Comparison of ENCODE assay signal across 8 mouse cellular contexts in the genomic region with DNA sequence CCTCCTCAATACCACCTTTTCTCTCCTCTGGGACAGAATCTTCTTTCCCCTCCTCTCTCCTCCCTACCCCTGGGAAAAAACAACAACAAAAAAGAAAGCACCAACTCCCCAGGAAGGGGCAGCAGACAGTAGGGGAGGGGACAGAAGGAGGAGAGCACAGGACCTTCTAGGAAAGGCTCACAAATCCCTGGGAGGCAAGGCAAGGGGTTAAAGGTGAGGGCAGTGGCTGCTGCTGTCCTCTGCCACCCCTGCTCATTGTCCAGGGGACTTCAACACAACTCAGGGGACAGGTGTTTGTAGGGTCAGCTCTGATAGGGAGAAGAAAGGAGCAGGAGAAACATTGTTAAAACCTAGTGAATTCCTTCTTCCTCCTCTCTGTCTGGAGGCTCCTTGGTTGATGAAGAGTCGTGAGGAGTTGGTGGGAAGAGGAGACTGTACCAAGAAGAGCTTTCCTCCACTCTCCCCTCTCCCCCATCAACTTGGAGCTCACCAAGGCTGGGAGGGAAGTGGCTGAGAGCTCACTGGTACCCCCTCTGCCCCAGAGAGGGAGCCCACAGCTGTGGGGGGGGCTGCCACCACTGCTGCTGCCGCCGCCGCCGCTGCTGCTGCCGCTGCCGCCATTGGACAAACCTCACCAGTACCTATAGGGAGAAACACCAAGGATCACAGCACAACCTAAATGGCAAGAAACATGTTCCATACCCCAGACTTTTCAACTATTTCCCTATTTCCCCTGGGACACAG. TPM values are rescaled to one million over a fixed set of nuclear protein-coding genes. Genes with fewer than 3 reads are reported as not detected.
DNase-seq lines count a peak whose midpoint lies in the region; ATAC-seq and TF ChIP-seq lines count a peak whose summit lies in the region.

No protein-coding gene starts in this region.

- H3K27me3 ChIP-seq in cerebellum, adult 2 months (ENCODE audit: control insufficient read depth, insufficient read depth, low read length) = no peaks in the 10 kb centered on the region
- H3K27me3 ChIP-seq in stomach, embryonic 14.5 days (ENCODE audit: control insufficient read depth, insufficient read depth, low read length) = no peaks in the 10 kb centered on the region
- no peaks in the 10 kb centered on the region for H3K27me3 ChIP-seq in stomach, postnatal 0 days (ENCODE audit: control insufficient read depth, insufficient read depth, low read length)
- no peaks in the 10 kb centered on the region for H3K27me3 ChIP-seq in limb, embryonic 13.5 days
- H3K27me3 ChIP-seq in stomach, embryonic 16.5 days (ENCODE audit: control insufficient read depth, insufficient read depth, low read length) = no peaks in the 10 kb centered on the region

- H3K4me2 ChIP-seq in stomach, embryonic 14.5 days (replicated peaks; ENCODE audit: low read depth, low read length) = peak overlapping the region; percentile 99
- H3K4me2 ChIP-seq in stomach, postnatal 0 days (replicated peaks; ENCODE audit: low read depth) = no peak overlapping the region
- H3K4me2 ChIP-seq in limb, embryonic 13.5 days (replicated peaks) = peak overlapping the region; percentile 98
- H3K4me2 ChIP-seq in stomach, embryonic 16.5 days (ENCODE audit: low read depth, low read length) = peak overlapping the region; percentile 90

- no peak for ATAC-seq in cerebellum, adult (ENCODE audit: insufficient number of reproducible peaks, low FRiP score, low TSS enrichment)
- ATAC-seq in stomach, embryonic 14.5 days (ENCODE audit: insufficient number of reproducible peaks, insufficient read depth, low FRiP score, low read depth) = no peak
- ATAC-seq in stomach, postnatal 0 days (ENCODE audit: low FRiP score, low TSS enrichment) = no peak
- ATAC-seq in limb, embryonic 13.5 days (ENCODE audit: low FRiP score, low read depth) = no peak
- ATAC-seq in stomach, embryonic 16.5 days (ENCODE audit: insufficient read depth, low FRiP score) = no peak

- peaks cover 30% of the 10 kb centered on the region for H3K36me3 ChIP-seq in stomach, embryonic 14.5 days (ENCODE audit: control insufficient read depth, insufficient read depth, low read length)
- H3K36me3 ChIP-seq in stomach, postnatal 0 days (ENCODE audit: control insufficient read depth, insufficient read depth, low read length) = peaks cover 3% of the 10 kb centered on the region; the same call in 1 of the 2 replicates
- peaks cover 32% of the 10 kb centered on the region for H3K36me3 ChIP-seq in limb, embryonic 13.5 days
- H3K36me3 ChIP-seq in stomach, embryonic 16.5 days (ENCODE audit: control insufficient read depth, insufficient read depth, low read length) = peaks cover 7% of the 10 kb centered on the region; the same call in 1 of the 2 replicates

- peak in 1 of 2 experiments; percentile 46 for DNase-seq in cerebellum, adult 2 months
- DNase-seq in stomach, postnatal 0 days (ENCODE audit: low spot score) = no peak
- DNase-seq in right cerebral cortex, postnatal 4 days = no peak
- no peak for DNase-seq in Muller cell, postnatal 12 days (ENCODE audit: inconsistent ontology term)

- no peak for TF ChIP-seq EP300 in stomach, postnatal 0 days (optimal IDR thresholded peaks at IDR 0.05)

- TF ChIP-seq POLR2A in cerebellum, adult 2 months (IDR thresholded peaks at IDR 0.05; ENCODE audit: borderline replicate concordance, insufficient read depth, low read length) = no peak

- no peak for TF ChIP-seq CTCF in cerebellum, adult 2 months (IDR thresholded peaks at IDR 0.05; ENCODE audit: borderline replicate concordance, insufficient read depth, low read depth, low read length)
- TF ChIP-seq CTCF in stomach, postnatal 0 days (IDR thresholded peaks at IDR 0.05; ENCODE audit: low read depth) = no peak

- H3K4me3 ChIP-seq in cerebellum, adult 2 months (replicated peaks; ENCODE audit: insufficient read depth, low read depth, low read length) = peak overlapping the region; percentile 31
- peak overlapping the region; percentile 95; the same call in 1 of the 2 replicates for H3K4me3 ChIP-seq in stomach, embryonic 14.5 days (ENCODE audit: low read depth, low read length)
- no peak overlapping the region for H3K4me3 ChIP-seq in stomach, postnatal 0 days (ENCODE audit: low read depth, low read length)
- peak overlapping the region; percentile 94 for H3K4me3 ChIP-seq in limb, embryonic 13.5 days
- no peak overlapping the region for H3K4me3 ChIP-seq in stomach, embryonic 16.5 days (replicated peaks; ENCODE audit: low read length)

- H3K4me1 ChIP-seq in cerebellum, adult 2 months (ENCODE audit: control insufficient read depth, insufficient read depth, low read length) = peaks cover 22% of the 10 kb centered on the region; the same call in 1 of the 2 replicates
- H3K4me1 ChIP-seq in stomach, embryonic 14.5 days (ENCODE audit: control insufficient read depth, insufficient read depth, low read length) = peaks cover 60% of the 10 kb centered on the region
- H3K4me1 ChIP-seq in stomach, postnatal 0 days (replicated peaks; ENCODE audit: control insufficient read depth, insufficient read depth) = peaks cover 11% of the 10 kb centered on the region
- H3K4me1 ChIP-seq in limb, embryonic 13.5 days = peaks cover 73% of the 10 kb centered on the region
- peaks cover 62% of the 10 kb centered on the region for H3K4me1 ChIP-seq in stomach, embryonic 16.5 days (ENCODE audit: control insufficient read depth, insufficient read depth, low read length)

- no peaks in the 10 kb centered on the region for H3K9me3 ChIP-seq in stomach, embryonic 14.5 days (ENCODE audit: control insufficient read depth, low read depth, low read length)
- no peaks in the 10 kb centered on the region for H3K9me3 ChIP-seq in stomach, postnatal 0 days (ENCODE audit: control insufficient read depth, low read length)
- no peaks in the 10 kb centered on the region for H3K9me3 ChIP-seq in limb, embryonic 13.5 days
- no peaks in the 10 kb centered on the region for H3K9me3 ChIP-seq in stomach, embryonic 16.5 days (replicated peaks; ENCODE audit: control insufficient read depth, low read length)

- H3K27ac ChIP-seq in cerebellum, adult 2 months (ENCODE audit: insufficient read depth, low read length) = peak overlapping the region; percentile 65
- peak overlapping the region; percentile 1; the same call in 1 of the 2 replicates for H3K27ac ChIP-seq in stomach, embryonic 14.5 days (ENCODE audit: low read length)
- no peak overlapping the region for H3K27ac ChIP-seq in stomach, postnatal 0 days (replicated peaks)
- H3K27ac ChIP-seq in limb, embryonic 13.5 days = peak overlapping the region; percentile 75; the same call in 1 of the 2 replicates
- peak overlapping the region; percentile 19; the same call in 1 of the 2 replicates for H3K27ac ChIP-seq in stomach, embryonic 16.5 days (ENCODE audit: low read length)

- no peak overlapping the region; the same call in 1 of the 2 replicates for H3K9ac ChIP-seq in stomach, embryonic 14.5 days (replicated peaks; ENCODE audit: low read depth, low read length)
- H3K9ac ChIP-seq in stomach, postnatal 0 days (ENCODE audit: low read length) = no peak overlapping the region
- peak overlapping the region; percentile 99 for H3K9ac ChIP-seq in limb, embryonic 13.5 days
- H3K9ac ChIP-seq in stomach, embryonic 16.5 days (ENCODE audit: low read length) = 0 out of 2 replicates have a peak overlapping the region, but pooled peaks have one; percentile 1

- 41% methylated on average over 7 of the region's 7 CpGs for WGBS in cerebellum, adult 2 months
- WGBS in stomach, embryonic 14.5 days = 82% methylated on average over 7 of the region's 7 CpGs
- 71% methylated on average over 3 of the region's 7 CpGs for WGBS in stomach, postnatal 0 days
- 86% methylated on average over 7 of the region's 7 CpGs for WGBS in limb, embryonic 13.5 days
- WGBS in stomach, embryonic 16.5 days = 81% methylated on average over 7 of the region's 7 CpGs

RNA-seq across cellular contexts. Expression of gene Prrt2, which starts 1.7 kb away (rescaled TPM):
- 600 and 672 TPM in 2 replicates for polyA plus RNA-seq in cerebellum, adult 2 months (2012; rRNA removed)
- polyA plus RNA-seq in stomach, embryonic 14.5 days (2014; fragmentation: Nextera tagmentation; extraction: Ambion mirVana) = 15.5 and 16.0 TPM in 2 replicates
- 1.7 and 2.9 TPM in 2 replicates for polyA plus RNA-seq in stomach, postnatal 0 days (2015; fragmentation: Nextera tagmentation; extraction: Ambion mirVana)
- 6.9 and 10.4 TPM in 2 replicates for polyA plus RNA-seq in limb, embryonic 13.5 days (2015; fragmentation: Nextera tagmentation; extraction: Ambion mirVana)
- 8.5 and 9.6 TPM in 2 replicates for polyA plus RNA-seq in stomach, embryonic 16.5 days (2015; fragmentation: Nextera tagmentation; extraction: Ambion mirVana)

RNA-seq across cellular contexts. Expression of gene Gm42742, which starts 1.8 kb away (rescaled TPM):
- 362 and 365 TPM in 2 replicates for polyA plus RNA-seq in cerebellum, adult 2 months (2012; rRNA removed)
- polyA plus RNA-seq in stomach, embryonic 14.5 days (2014; fragmentation: Nextera tagmentation; extraction: Ambion mirVana) = 32.8 and 68.9 TPM in 2 replicates
- 12.0 and 27.5 TPM in 2 replicates for polyA plus RNA-seq in stomach, postnatal 0 days (2015; fragmentation: Nextera tagmentation; extraction: Ambion mirVana)
- polyA plus RNA-seq in limb, embryonic 13.5 days (2015; fragmentation: Nextera tagmentation; extraction: Ambion mirVana) = 52.2 and 64.8 TPM in 2 replicates
- 31.1 and 39.0 TPM in 2 replicates for polyA plus RNA-seq in stomach, embryonic 16.5 days (2015; fragmentation: Nextera tagmentation; extraction: Ambion mirVana)

RNA-seq across cellular contexts. Expression of gene Maz, which starts 4.1 kb away (rescaled TPM):
- polyA plus RNA-seq in cerebellum, adult 2 months (2012; rRNA removed) = 198 and 213 TPM in 2 replicates
- polyA plus RNA-seq in stomach, embryonic 14.5 days (2014; fragmentation: Nextera tagmentation; extraction: Ambion mirVana) = 50.3 and 54.5 TPM in 2 replicates
- 21.3 and 25.5 TPM in 2 replicates for polyA plus RNA-seq in stomach, postnatal 0 days (2015; fragmentation: Nextera tagmentation; extraction: Ambion mirVana)
- polyA plus RNA-seq in limb, embryonic 13.5 days (2015; fragmentation: Nextera tagmentation; extraction: Ambion mirVana) = 61.9 and 64.6 TPM in 2 replicates
- polyA plus RNA-seq in stomach, embryonic 16.5 days (2015; fragmentation: Nextera tagmentation; extraction: Ambion mirVana) = 23.2 and 27.9 TPM in 2 replicates

RNA-seq across cellular contexts. Expression of gene Pagr1a, which starts 5.5 kb away (rescaled TPM):
- 91.6 and 105 TPM in 2 replicates for polyA plus RNA-seq in cerebellum, adult 2 months (2012; rRNA removed)
- 13.9 and 55.8 TPM in 2 replicates for polyA plus RNA-seq in stomach, embryonic 14.5 days (2014; fragmentation: Nextera tagmentation; extraction: Ambion mirVana)
- polyA plus RNA-seq in stomach, postnatal 0 days (2015; fragmentation: Nextera tagmentation; extraction: Ambion mirVana) = 8.7 and 25.1 TPM in 2 replicates
- 48.2 and 70.2 TPM in 2 replicates for polyA plus RNA-seq in limb, embryonic 13.5 days (2015; fragmentation: Nextera tagmentation; extraction: Ambion mirVana)
- polyA plus RNA-seq in stomach, embryonic 16.5 days (2015; fragmentation: Nextera tagmentation; extraction: Ambion mirVana) = 43.5 and 56.6 TPM in 2 replicates

RNA-seq across cellular contexts. Expression of gene Pagr1b, which starts 6.4 kb away (rescaled TPM):
- 2.8 and 5.2 TPM in 2 replicates for polyA plus RNA-seq in cerebellum, adult 2 months (2012; rRNA removed)
- not detected in 2 replicates for polyA plus RNA-seq in stomach, embryonic 14.5 days (2014; fragmentation: Nextera tagmentation; extraction: Ambion mirVana)
- polyA plus RNA-seq in stomach, postnatal 0 days (2015; fragmentation: Nextera tagmentation; extraction: Ambion mirVana) = 0.42 TPM in 1 of 2 replicates, not detected in the other
- polyA plus RNA-seq in limb, embryonic 13.5 days (2015; fragmentation: Nextera tagmentation; extraction: Ambion mirVana) = 0.31 TPM in 1 of 2 replicates, not detected in the other
- polyA plus RNA-seq in stomach, embryonic 16.5 days (2015; fragmentation: Nextera tagmentation; extraction: Ambion mirVana) = 0.36 TPM in 1 of 2 replicates, not detected in the other

Comparison
In these comparisons a context has a peak if more than half of its experiments do, and no peak if none do; other contexts are left out.
1. H3K4me3 ChIP-seq: peak in cerebellum, adult 2 months (single experiment), stomach, embryonic 14.5 days (single experiment) and limb, embryonic 13.5 days (single experiment); none in stomach, postnatal 0 days (single experiment) and stomach, embryonic 16.5 days (single experiment).
2. H3K9ac ChIP-seq: peak in limb, embryonic 13.5 days (single experiment) and stomach, embryonic 16.5 days (single experiment); none in stomach, embryonic 14.5 days (single experiment) and stomach, postnatal 0 days (single experiment).
3. RNA of gene Prrt2, which starts 1.7 kb away (polyA plus RNA-seq): 600 to 672 TPM in cerebellum, adult 2 months; 15.5 to 16.0 TPM in stomach, embryonic 14.5 days, 6.9 to 10.4 TPM in limb, embryonic 13.5 days, 8.5 to 9.6 TPM in stomach, embryonic 16.5 days and 1.7 to 2.9 TPM in stomach, postnatal 0 days; every median in the first group is over 10 times any median in the second.